Mouse (Mus musculus) adrenal gland, postnatal 14 days (tissue): ENCODE measurements around the gene Grin1. TPM values are rescaled to one million over a fixed set of nuclear protein-coding genes. Genes with fewer than 3 reads are reported as not detected.

Experiments used
- DNase-seq: peaks from one replicate; pipeline ENCODE4 v3.0.0; 2021; ENCODE audit warnings: mixed read lengths
- long read RNA-seq, 2 experiments: library from polyadenylated mRNA; stranded (forward); transcript quantifications; one replicate each; pipeline ENCODE4 v2.0.0; 2021
- total RNA-seq: library from RNA; stranded (reverse); gene quantifications from 2 replicates; pipeline ENCODE4 v1.2.3, GENCODE M21; 2021

Grin1 gene
- total RNA-seq, result 9.7 and 11.0 TPM in 2 replicates
- long read RNA-seq, experiment 1, full-length matches to known transcripts, result 12 of 18 reads
- long read RNA-seq, experiment 1, partial matches to known transcripts, result 4 of 18 reads
- long read RNA-seq, experiment 1, other reads (novel, unspliced or antisense), result 2 of 18 reads
- long read RNA-seq, experiment 2, full-length matches to known transcripts, result 10 of 16 reads
- long read RNA-seq, experiment 2, partial matches to known transcripts, result 0 of 16 reads
- long read RNA-seq, experiment 2, other reads (novel, unspliced or antisense), result 6 of 16 reads

DNA sequence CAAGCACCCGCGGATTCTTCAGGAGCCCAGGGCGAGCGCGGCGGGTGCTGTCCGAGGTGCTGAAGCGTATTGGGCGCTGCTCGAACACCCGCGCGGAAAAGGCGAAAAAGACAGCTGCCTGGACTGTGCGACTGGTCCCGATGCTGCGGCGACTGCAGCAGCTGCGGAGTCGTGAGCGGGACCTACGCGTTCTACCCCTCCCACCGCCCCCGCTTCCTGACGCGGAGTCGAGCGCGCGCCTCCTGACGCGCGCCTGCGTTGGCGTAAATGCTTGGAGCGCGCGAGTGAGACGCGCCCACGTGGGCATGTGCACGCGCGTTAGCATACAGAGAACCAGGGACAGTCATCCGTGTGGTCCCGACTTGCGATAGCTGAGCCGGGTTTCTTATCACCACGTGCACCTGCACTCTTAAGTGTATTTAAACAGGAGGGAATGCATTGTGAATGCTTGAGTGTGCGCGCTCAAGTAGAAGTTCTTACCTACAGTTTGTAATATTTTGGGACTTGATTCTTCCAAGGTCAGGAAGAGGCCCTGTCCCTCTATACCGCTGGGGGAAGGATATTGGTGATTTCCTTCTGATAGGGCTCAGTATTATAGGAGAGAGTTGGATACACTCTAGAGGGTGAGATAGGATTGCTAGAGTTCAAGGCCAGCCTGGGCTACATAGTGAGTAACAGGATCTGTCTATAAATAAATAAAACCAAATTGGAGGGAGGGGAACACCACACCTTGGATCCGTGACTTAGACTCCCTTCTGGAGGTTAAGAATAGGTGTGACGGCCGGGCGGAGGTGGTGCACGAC, at the start of gene Grin1:
Grin1 (minus strand) TSS at position 217 of the 803 bp plus-strand sequence.
- peak; percentile 80 for DNase-seq

GRCm38 (mm10) chr2:25365091-25365761, 46.2 kb upstream of the Grin1 start, which contains the start of gene Uap1l1:
TSS of gene Uap1l1 (minus strand) at chr2:25365682.
- DNase-seq, result peak; percentile 90

- DNase-seq, result no peak
Measured at GRCm38 (mm10) chr2:25364761-25365090, 45.7 kb upstream of the Grin1 start.

- no peak for DNase-seq
Measured at GRCm38 (mm10) chr2:25364313-25364712, 45.3 kb upstream of the Grin1 start.

- no peak for DNase-seq
Measured at GRCm38 (mm10) chr2:25363478-25364178, 44.6 kb upstream of the Grin1 start.

DNA sequence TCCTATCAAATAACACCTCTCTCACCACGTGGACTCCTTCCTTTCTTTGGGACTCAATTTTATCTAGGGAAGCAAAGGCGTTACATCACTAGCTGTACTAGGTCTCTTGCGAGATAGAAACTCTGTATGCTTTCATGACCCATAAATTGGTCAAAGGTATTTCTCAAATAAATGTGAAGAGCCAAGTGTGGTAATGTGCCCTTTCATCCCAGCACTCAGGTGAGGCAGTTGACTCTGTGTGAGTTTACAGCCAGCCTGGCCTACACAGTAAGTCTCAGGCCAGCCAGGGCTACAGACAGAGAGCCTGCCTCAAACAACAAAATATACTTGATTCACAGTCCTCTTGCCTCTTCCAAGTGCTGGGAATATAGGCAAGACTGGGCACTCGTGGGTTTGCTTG, 40.9 kb upstream of the Grin1 start:
- no peak for DNase-seq

GRCm38 (mm10) chr2:25356208-25357079, 37.5 kb upstream of the Grin1 start, which contains the start of gene Dpp7:
TSS of gene Dpp7 (minus strand) at chr2:25356359.
- DNase-seq, result peak; percentile 90

GRCm38 (mm10) chr2:25355419-25356066, 36.6 kb upstream of the Grin1 start:
- no peak for DNase-seq

GRCm38 (mm10) chr2:25354211-25354610, 35.2 kb upstream of the Grin1 start:
- DNase-seq, result no peak

DNA sequence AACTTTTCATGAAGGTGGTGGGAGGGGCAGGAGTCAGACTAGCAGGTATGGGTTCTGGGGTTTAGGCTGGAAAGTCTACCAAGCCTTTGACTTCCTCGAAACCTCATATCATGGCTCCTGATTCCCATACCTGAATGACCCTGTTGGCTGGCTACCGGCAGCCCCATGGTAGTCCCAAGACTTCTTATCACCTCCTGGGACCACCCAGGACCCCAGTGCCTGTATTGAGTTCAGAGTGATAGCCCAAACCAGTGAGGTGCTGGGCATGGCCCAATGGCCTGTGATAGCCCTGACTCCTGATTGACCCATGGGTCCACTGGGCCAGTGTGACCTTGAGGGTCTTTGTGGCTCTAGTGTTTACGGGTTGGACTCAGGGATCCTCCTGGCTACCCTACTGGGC, 31.7 kb upstream of the Grin1 start:
- no peak for DNase-seq

- peak; percentile 48 for DNase-seq
Measured at GRCm38 (mm10) chr2:25349499-25349898, 30.5 kb upstream of the Grin1 start.

DNA sequence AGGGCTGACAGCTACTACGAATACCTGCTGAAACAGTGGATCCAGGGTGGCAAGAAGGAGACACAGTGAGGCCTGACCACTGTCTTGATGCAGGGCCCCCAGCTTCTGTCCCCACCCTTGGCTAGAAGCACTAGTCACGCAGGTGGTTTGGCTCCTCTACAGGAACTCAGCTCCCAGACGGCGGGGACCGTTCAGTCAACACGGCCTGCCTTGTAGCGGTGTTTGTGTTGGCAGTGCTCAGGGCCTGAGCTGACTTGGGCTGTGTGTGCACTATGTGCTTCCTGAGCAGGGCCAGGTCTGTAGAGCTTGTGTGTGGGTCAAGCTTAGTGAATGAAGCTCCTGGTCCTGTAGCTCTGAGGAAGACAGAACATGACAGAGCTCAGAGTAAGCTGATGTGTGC, 29.2 kb upstream of the Grin1 start:
- no peak for DNase-seq

GRCm38 (mm10) chr2:25338303-25338702, 19.3 kb upstream of the Grin1 start:
- no peak for DNase-seq

GRCm38 (mm10) chr2:25333569-25333968, 14.6 kb upstream of the Grin1 start:
- no peak for DNase-seq

- DNase-seq, result peak; percentile 100
Measured at GRCm38 (mm10) chr2:25332286-25333160, 13.5 kb upstream of the Grin1 start, which contains the start of gene Man1b1. TSS of gene Man1b1 (plus strand) at chr2:25332338.

- DNase-seq, result no peak
Measured at GRCm38 (mm10) chr2:25331470-25331869, 12.5 kb upstream of the Grin1 start.

DNA sequence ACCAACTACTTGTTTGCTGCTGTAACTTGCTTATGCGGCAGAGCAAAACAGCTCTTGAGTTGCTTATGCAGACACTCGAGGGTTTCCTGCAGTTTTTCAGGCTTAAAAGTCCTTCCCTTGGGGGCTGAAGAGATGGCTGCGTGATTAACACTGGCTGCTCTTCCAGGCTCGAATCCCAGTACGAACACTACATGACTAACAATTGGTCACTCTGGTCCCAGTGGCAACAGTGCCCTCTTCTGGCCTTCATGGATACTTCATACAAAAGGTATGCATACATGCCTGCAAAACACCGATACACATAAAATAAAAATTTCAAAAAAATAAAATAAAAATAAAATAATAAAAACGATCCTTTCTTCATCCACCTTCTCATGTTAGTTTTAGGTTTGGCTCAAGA, 9.5 kb upstream of the Grin1 start:
- DNase-seq, result peak; percentile 63

GRCm38 (mm10) chr2:25326036-25326435, 7.0 kb upstream of the Grin1 start:
- DNase-seq, result no peak

DNA sequence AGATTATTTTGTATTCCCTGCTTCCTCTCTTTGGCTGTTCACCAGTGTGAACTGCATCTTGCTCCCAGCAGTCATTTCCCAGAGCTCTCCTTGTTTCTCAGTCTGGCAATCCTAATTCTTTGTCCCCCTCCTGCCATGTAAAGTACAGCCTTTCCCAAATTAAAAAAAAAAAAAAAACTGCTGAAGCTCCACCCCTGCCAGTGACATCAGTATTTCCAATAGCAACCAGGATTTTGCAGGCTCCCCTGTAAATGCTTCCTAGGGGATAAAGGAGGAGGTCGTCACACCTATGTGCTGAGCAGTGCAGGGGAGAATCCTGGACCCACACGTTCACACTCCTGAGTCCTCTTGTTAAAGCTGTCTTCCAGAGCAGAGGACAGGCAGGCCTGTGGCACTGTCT, 1.1 kb upstream of the Grin1 start:
- DNase-seq, result no peak
